Mouse (Mus musculus) small intestine, adult 2 months (tissue): ENCODE results near the gene Paqr7. TPM values are rescaled to one million over a fixed set of nuclear protein-coding genes. Genes with fewer than 3 reads are reported as not detected.
A peak's percentile ranks its signal among the peaks of the same experiment; 100 is the strongest.

Experiments
- H3K27ac ChIP-seq: fragments of 200-500 bp; 2 replicates; pipeline ENCODE4 v1.5.1; 2012; ENCODE audit warnings: low read depth, low read length, control low read depth, inconsistent platforms; ENCODE audit not compliant: insufficient read depth
- H3K27me3 ChIP-seq: fragments of 200-500 bp; 2 replicates; pipeline ENCODE4 v1.6.1; 2012; ENCODE audit warnings: mild to moderate bottlenecking, moderate library complexity, low read length, inconsistent platforms; ENCODE audit not compliant: control insufficient read depth, insufficient read depth
- H3K36me3 ChIP-seq: fragments of 200-500 bp; 2 replicates; pipeline ENCODE4 v1.6.1; 2012; ENCODE audit warnings: mild to moderate bottlenecking, low read length, control low read depth, inconsistent platforms; ENCODE audit not compliant: control insufficient read depth, insufficient read depth
- H3K4me1 ChIP-seq: fragments of 200-500 bp; 2 replicates; pipeline ENCODE4 v1.6.1; 2012; ENCODE audit warnings: low read length, inconsistent platforms, mixed read lengths; ENCODE audit not compliant: control insufficient read depth, insufficient read depth, insufficient read length
- H3K4me3 ChIP-seq: fragments of 200-500 bp; 2 replicates; pipeline ENCODE4 v1.5.1; 2012; ENCODE audit warnings: low read depth, mild to moderate bottlenecking, control low read depth, inconsistent platforms, low read length, moderate library complexity
- CTCF ChIP-seq: fragments of 200-500 bp; IDR thresholded peaks from 2 replicates; pipeline ENCODE4 v1.5.1; 2012; ENCODE audit warnings: low read depth, mild to moderate bottlenecking, control low read depth, inconsistent platforms, low read length, moderate library complexity, mixed read lengths; ENCODE audit not compliant: insufficient replicate concordance, insufficient read length; ENCODE audit errors: extremely low read depth
- POLR2A ChIP-seq: fragments of 200-500 bp; IDR thresholded peaks from 2 replicates; pipeline ENCODE4 v1.6.1; 2012; ENCODE audit warnings: low read depth, mild to moderate bottlenecking, control low read depth, inconsistent platforms, low read length, moderate library complexity
- WGBS: fragments of 180-500 bp; shearing (Covaris S2); methylation state at CpG from one replicate; pipeline ENCODE4 v1.1.7; 2018; 5-methylcytosine and 5-hydroxymethylcytosine counted together
- polyA plus RNA-seq: library from polyadenylated mRNA; depleted of rRNA; stranded (reverse); fragments of >200 nt; gene quantifications from 2 replicates; pipeline ENCODE4 v1.2.3, GENCODE M21; 2012

Gene Paqr7
- polyA plus RNA-seq, 1 experiment = 31.2 TPM

DNA sequence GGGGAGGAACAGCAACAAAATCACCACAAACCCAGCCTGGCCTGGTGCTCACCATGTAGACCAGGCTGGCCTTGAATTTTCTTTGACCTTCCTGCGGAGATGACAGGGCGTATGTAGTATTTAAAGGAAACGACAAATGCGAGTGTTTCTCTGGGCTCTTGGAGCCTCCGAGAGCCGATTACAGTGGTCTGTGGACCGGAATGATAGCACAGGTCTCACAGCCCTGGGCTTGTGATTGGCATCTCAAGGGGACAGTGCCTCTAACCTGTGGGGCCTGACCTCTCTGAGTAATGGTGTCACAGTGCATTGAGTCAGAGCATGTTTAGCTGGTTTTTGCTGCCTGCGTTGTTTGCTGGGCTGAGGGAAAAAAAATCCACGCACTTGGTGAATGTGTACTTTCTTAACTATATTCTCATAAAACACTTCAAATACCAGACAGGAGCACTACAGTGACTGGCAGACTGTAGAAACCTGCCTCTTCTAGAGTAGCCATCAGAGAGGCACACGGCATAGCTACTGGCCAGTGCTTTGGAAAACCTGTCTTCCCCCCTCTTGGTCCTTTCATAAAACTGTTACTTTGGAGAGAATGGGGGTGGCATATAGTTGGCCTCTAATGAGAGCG, 17.9 kb downstream of the Paqr7 start:
- H3K27me3 ChIP-seq = no peaks in the 10 kb centered on the region
- WGBS = 88% methylated on average over 11 of the region's 11 CpGs
- no peak overlapping the region for H3K4me3 ChIP-seq
- no peak overlapping the region for H3K27ac ChIP-seq
- H3K4me1 ChIP-seq = peaks cover 14% of the 10 kb centered on the region
- no peaks in the 10 kb centered on the region for H3K36me3 ChIP-seq
- TF ChIP-seq POLR2A = no peak
- TF ChIP-seq CTCF = no peak

DNA sequence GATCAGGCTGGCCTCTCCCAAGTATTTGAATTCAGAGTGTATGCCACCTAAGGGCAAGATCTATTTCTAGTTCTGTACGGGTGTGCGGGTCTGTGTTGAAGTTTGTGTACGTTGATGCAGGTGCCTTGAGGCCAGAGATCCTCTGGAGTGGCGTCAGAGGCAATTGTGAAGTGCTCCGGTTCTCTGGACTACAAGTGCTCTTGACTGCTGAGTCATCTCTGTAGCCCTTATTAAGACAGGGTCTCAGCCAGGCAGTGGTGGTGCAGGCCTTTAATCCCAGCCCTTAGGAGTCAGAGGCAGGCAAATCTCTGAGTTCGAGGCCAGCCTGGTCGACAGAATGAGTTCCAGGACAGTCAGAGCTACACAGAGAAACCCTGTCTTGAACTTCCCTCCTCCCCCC, 19.1 kb downstream of the Paqr7 start:
- peaks cover 12% of the 10 kb centered on the region for H3K4me1 ChIP-seq

DNA sequence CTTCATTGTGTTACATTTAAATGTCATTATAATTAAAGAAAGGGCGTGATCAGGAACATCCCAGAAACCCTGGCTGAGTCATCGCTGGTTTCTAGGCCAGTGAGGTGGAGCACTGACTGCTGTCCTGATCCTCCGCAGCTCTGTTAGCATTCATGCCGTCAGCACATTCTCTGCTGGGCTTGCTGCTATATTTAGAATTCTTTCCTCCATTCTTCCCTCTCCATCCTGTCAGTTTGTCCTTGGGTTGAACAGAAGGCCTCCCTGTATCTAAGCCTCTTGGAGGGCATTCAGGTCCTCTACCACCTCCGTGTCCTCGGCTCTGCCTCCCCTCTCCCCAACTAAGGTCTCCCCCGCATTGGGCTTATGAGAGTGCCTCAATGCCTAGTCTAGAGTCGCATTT, 20.5 kb downstream of the Paqr7 start:
- no peak for TF ChIP-seq CTCF
- no peak for TF ChIP-seq POLR2A
- Histone ChIP-seq H3K27ac (peak overlapping the region; percentile 16; the same call in 1 of the 2 replicates), H3K27me3 (no peaks in the 10 kb centered on the region), H3K4me3 (no peak overlapping the region), H3K36me3 (no peaks in the 10 kb centered on the region), H3K4me1 (peaks cover 9% of the 10 kb centered on the region; the same call in 1 of the 2 replicates)
- WGBS = 80% methylated on average over 8 of the region's 8 CpGs

More for the DNA sequence above, 19.1 kb downstream of the Paqr7 start:
- TF ChIP-seq CTCF (no peak), POLR2A (no peak)
- Histone ChIP-seq H3K4me3 (no peak overlapping the region), H3K27ac (no peak overlapping the region), H3K36me3 (no peaks in the 10 kb centered on the region), H3K27me3 (no peaks in the 10 kb centered on the region)
- 71% methylated on average over 7 of the region's 7 CpGs for WGBS

DNA sequence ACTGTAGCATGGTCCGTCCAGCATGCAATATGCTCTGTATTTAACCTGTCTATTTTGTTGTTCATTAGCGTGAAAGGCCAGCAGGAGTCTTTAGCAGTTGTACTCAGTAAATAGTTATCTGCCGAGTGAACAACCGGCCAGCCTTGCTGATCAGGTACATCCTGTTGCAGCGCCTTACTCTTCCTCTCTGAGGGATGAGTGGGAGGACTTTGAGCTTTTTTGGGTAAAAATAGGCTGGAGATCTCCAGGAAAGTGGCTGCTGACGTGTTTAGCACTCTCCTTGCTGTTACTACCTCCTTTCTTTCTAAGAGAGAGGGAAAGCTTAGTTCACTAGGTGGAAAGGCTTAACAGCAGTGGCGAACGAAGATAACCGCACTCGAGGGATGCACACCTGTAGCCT, 21.2 kb downstream of the Paqr7 start:
- H3K27ac ChIP-seq = no peak overlapping the region
- H3K27me3 ChIP-seq = no peaks in the 10 kb centered on the region
- H3K36me3 ChIP-seq = no peaks in the 10 kb centered on the region
- WGBS = 87% methylated on average over 10 of the region's 10 CpGs
- no peak for TF ChIP-seq CTCF
- no peak for TF ChIP-seq POLR2A
- peaks cover 6% of the 10 kb centered on the region; the same call in 1 of the 2 replicates for H3K4me1 ChIP-seq
- H3K4me3 ChIP-seq = no peak overlapping the region

DNA sequence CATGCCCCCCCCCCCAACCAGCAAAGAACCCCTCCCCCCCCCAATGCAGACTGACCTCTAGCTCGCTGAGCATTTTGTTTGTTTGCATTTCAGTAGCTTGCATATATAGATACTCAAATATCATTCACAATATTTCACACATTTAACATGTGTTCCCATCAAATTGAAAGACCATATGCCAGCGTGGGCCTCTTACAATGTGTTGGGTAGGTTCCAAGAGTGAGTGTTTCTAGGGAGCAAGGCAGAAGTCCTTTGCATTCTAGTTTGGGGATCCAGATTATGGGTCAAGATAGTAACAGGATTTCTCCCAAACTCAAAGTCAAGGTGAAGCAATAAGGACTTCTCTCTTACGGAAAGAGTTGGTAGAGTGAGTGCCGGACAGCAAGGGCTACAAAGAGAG, 22.0 kb downstream of the Paqr7 start:
- H3K27me3 ChIP-seq = no peaks in the 10 kb centered on the region
- no peak overlapping the region for H3K4me3 ChIP-seq
- peaks cover 5% of the 10 kb centered on the region; the same call in 1 of the 2 replicates for H3K4me1 ChIP-seq
- TF ChIP-seq POLR2A (no peak), CTCF (no peak)
- H3K27ac ChIP-seq = no peak overlapping the region
- 89% methylated on average over 4 of the region's 4 CpGs for WGBS
- 0 out of 2 replicates have a peak, but pooled peaks cover 1% of the 10 kb centered on the region for H3K36me3 ChIP-seq

DNA sequence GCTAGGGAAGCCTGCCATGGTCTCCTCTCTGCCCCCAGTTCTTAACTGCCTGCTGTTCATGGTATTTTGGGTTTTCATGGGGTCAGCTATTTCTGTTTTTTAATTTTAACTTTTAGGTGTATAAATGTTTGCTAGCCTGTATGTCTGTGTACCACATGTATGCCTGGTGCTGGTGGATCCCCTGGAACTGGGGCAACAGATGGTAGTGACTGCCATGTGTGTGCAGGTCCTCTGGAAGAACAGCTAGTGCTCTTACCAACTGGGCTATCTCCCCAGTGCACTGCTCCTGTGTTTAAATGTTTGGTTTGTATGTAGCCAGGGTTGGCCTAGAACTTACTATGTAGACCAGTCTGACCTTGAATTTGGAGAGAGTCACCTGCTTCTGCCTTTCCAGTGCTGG, 22.8 kb downstream of the Paqr7 start:
- no peak for TF ChIP-seq POLR2A
- no peak for TF ChIP-seq CTCF
- 0 out of 2 replicates have a peak, but pooled peaks cover 4% of the 10 kb centered on the region for H3K36me3 ChIP-seq

DNA sequence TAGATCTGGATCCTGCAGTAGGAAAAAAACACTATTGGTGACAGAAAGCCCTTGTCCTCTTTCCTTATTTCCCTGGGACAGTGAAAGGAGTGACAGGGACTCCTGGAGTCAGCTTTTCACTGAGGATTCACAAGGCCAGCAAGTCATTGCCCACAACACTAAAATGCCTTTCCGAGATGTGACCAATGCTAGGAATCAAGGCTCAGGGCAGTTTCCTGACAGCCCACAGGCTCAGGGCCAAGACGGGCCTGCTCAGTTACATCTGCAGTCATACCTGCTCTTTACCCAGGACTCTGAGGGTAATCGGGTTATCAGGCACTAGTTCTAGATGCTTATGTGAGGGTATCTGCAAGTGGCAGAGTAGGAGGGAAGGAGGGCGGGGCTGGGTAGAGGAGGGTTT, 26.9 kb downstream of the Paqr7 start:
- Histone ChIP-seq H3K27me3 (no peaks in the 10 kb centered on the region), H3K27ac (no peak overlapping the region), H3K36me3 (peaks cover 32% of the 10 kb centered on the region), H3K4me1 (no peaks in the 10 kb centered on the region), H3K4me3 (no peak overlapping the region)
- TF ChIP-seq POLR2A (no peak), CTCF (no peak)
- 82% methylated on average over 4 of the region's 4 CpGs for WGBS

More for the DNA sequence above, 22.8 kb downstream of the Paqr7 start:
- Histone ChIP-seq H3K27me3 (no peaks in the 10 kb centered on the region), H3K27ac (no peak overlapping the region), H3K4me3 (no peak overlapping the region), H3K4me1 (peaks cover 5% of the 10 kb centered on the region; the same call in 1 of the 2 replicates)
